Mouse (Mus musculus) kidney, postnatal 36 days (tissue): Measurements from ENCODE around the gene Mug1.
"Not testable (repeated sequence)": the region's sequence is repeated elsewhere in the genome, so short reads cannot be mapped to it uniquely, and the experiment has no call there.

Experiments used
- DNase-seq, 2 experiments: peaks; one replicate each; pipeline ENCODE4 v3.0.0; 2021 to 2022; ENCODE audit warnings: mixed read lengths in 2 of 2

The Mug1 gene

GRCm38 (mm10) chr6:121838271-121838670 is at the start of gene Mug1:
Mug1 (plus strand) TSS chr6:121838541.
- DNase-seq, result not testable (repeated sequence)

GRCm38 (mm10) chr6:121828034-121828433 is 10.3 kb upstream of the Mug1 start:
- DNase-seq, result no peak

GRCm38 (mm10) chr6:121836361-121836760 is 2.0 kb upstream of the Mug1 start:
- no peak for DNase-seq

GRCm38 (mm10) chr6:121848378-121848777 is 10.0 kb downstream of the Mug1 start:
- DNase-seq, result no peak
